Mouse (Mus musculus): ENCODE results near the gene Nrsn1. TPM values are rescaled to one million over a fixed set of nuclear protein-coding genes. Genes with fewer than 3 reads are reported as not detected.

Nrsn1 gene
- total RNA-seq (2023), result not detected

DNA sequence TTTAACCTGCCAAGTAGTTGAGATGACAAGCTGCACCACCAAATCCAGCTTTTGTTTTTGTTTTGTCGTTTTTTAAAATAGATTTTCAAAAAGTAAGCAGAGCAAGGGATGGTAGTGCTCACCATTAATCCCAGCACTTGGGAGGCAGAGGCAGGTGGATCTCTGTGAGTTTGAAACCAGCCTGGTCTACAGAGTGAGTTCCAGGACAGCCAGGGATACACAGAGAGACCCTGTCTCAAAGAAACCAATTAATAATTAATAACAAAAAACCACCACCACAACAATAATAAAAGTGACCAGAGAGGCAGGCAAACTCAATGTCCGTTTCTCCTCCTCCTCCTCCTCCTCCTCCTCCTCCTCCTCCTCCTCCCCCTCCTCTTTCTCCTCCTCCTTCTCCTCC lies at the start of gene Nrsn1:
Gene Nrsn1, minus strand, starts transcription at position 101 of the 400 bp plus-strand sequence.

Other genes with a start within 250 kb of the Nrsn1 start
- not detected for gene Dcdc2a, start 214.5 kb downstream of the Nrsn1 start, total RNA-seq (2023)